Mouse (Mus musculus): ENCODE measurements around the gene Necap1.
A peak's percentile ranks its signal among the peaks of the same experiment; 100 is the strongest.

Gene Necap1

DNA sequence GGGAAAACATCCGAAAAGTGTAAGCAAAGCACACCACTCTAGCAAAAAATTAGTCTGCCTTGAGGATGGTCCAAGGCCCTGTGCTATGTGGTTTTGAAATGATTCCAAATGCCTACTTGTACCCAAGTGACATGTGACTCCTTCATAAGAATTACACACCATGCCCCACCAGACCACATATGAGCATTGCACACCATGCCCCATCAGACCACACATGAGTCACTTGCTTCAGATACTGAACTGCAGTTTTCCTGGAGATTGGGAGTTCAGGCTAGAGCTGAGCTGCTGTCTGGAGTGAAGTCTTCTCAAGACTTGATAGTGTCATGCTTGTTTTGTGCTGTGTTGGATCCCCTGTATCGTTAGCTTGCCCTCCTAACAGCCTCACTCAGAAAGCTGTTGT, 15.3 kb downstream of the Necap1 start:
- no peak for DNase-seq (ENCODE audit: low spot score)

DNA sequence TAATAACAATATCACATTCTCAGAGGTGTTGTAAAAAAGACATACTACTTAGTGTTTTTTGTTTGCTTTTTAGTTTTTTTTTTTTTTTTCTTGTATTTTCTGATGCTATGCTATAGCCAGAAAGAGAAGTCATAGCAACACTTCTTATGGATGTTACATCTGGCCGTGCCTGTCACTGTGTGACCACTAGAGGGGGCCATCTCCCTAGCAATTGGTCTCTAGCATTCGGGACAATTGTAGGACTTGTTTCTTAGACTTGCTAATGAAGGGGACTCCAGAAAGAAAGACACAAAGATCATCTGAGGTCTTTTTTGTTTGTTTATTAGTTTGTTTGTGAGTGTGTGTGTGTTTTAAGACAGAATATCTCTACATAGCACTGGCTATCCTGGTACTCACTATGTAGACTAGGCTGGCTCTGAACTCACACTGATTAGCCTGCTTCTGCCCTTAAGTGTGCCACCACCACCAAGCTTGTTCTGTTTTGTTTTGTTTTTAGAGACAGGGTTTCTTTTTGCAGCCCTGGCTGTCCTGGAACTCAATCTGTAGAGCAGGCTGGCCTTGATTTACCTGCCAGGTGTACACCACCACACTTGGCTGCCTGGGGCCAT, 18.3 kb downstream of the Necap1 start:
- DNase-seq (ENCODE audit: low spot score): peak; percentile 79

DNA sequence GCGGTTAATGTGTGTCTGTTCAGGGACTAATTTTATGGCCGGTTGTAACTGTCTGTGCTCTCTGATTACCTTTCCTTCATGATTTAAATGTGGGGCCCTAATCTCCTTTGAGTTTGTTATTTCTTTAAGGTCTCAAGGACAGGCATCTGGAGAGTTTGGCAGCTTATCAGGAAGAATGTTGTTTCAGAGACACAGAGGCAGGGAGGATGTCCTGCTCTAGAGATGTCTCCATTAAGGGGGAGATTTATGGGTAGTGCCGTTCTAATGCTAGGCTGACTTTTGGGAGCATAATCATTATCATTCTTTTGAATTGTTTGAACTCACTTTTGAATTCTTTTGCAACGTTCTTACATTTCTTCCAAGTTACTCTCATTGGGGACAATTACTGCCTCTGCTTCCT, 45.6 kb downstream of the Necap1 start:
- DNase-seq (ENCODE audit: low spot score): no peak

DNA sequence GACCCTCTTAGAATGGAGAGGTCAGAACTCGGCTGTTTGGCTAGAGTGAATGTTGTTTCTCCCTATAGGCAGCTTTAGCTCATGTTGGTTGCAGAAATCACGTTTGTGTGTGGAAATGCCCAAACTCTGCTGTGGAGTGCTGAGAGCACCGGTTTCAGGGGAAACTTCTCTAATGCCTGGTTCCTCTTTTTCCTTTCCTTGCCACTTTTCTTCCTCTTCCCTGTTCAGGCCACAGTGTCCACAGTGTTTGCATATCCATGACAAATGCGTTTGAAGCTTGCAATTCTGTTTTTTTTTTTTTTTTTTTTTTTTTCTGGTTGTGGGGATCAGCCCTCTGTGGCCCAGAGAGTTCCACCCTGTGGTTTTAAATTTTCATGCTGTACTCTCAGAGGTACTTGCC, 47.2 kb downstream of the Necap1 start, which contains the start of gene Clec4a1:
Gene Clec4a1, plus strand, starts transcription at position 398 of the 400 bp plus-strand sequence.
- no peak for DNase-seq (ENCODE audit: low spot score)

DNA sequence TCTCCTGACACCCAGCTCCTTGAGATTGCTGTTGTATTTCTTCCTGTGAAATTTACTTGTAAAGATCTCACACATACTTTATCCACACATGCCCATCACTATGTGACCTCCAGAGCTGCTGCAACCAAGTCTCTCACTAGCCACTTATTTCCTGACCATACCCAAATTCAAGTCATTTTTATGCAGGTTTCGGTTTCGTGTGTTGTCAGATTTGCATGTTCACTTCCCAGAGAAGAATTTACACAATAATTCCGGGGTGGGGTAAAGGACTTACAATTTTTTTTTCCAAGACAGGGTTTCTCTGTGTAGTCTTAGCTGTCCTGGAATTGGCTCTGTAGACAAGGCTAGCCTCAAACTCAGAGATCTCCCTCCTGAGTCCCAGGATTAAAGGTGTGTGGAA, 60.6 kb downstream of the Necap1 start:
- no peak for DNase-seq (ENCODE audit: low spot score)
